Mouse (Mus musculus) heart, postnatal 25 days (tissue): ENCODE measurements at regions not wholly inside any gene's neighbourhood (a gene's known extent, or its start where the extent isn't known, plus 50 kb on each side); places are given as distances from the start of the nearest gene placed in this dataset.

Experiments used
- DNase-seq: peaks from one replicate; pipeline ENCODE4 v3.0.0; 2022; ENCODE audit warnings: low spot score
- intact Hi-C: fragments of 180-260 bp; cut with DNase I; formaldehyde crosslinking; loops from one replicate; pipeline ENCODE4 v1.15.1; 2025

- intact Hi-C loops, result no loop called here
- DNase-seq, result no peak
These were observed 451.7 kb upstream of the Rag2 start for GRCm38 (mm10) chr2:101172806-101173205.

- intact Hi-C loops, result no loop called here
- DNase-seq, result no peak
These were observed 449.4 kb upstream of the Rag2 start for GRCm38 (mm10) chr2:101175124-101175523.

- intact Hi-C loops, result no loop called here
These were observed 417.9 kb upstream of the Rag2 start for GRCm38 (mm10) chr2:101206637-101207036.

GRCm38 (mm10) chr2:101209136-101209535 lies 415.4 kb upstream of the Rag2 start:
- no peak for DNase-seq
- intact Hi-C loops, result no loop called here

More at GRCm38 (mm10) chr2:101206637-101207036, 417.9 kb upstream of the Rag2 start:
- DNase-seq, result no peak

- no peak for DNase-seq
- intact Hi-C loops, result no loop called here
These were observed 403.8 kb upstream of the Rag2 start for GRCm38 (mm10) chr2:101220759-101221158.

- intact Hi-C loops, result no loop called here
- DNase-seq, result no peak
These were observed 381.5 kb upstream of the Rag2 start for GRCm38 (mm10) chr2:101242983-101243382.

GRCm38 (mm10) chr2:101247133-101247532 lies 377.4 kb upstream of the Rag2 start:
- intact Hi-C loops, result no loop called here
- no peak for DNase-seq

GRCm38 (mm10) chr2:101252228-101252627 lies 372.3 kb upstream of the Rag2 start:
- no peak for DNase-seq
- intact Hi-C loops, result no loop called here

- DNase-seq, result no peak
- intact Hi-C loops, result no loop called here
These were observed 368.1 kb upstream of the Rag2 start for GRCm38 (mm10) chr2:101256464-101256863.

- DNase-seq, result no peak
- intact Hi-C loops, result no loop called here
These were observed 360.6 kb upstream of the Rag2 start for GRCm38 (mm10) chr2:101263934-101264333.

GRCm38 (mm10) chr2:101266685-101267374 lies 357.7 kb upstream of the Rag2 start:
- intact Hi-C loops, result no loop called here
- DNase-seq, result no peak

- DNase-seq, result no peak
These were observed 350.4 kb upstream of the Rag2 start for GRCm38 (mm10) chr2:101274045-101274664.

GRCm38 (mm10) chr2:101284886-101285285 lies 339.6 kb upstream of the Rag2 start:
- no peak for DNase-seq
- intact Hi-C loops, result no loop called here

More at GRCm38 (mm10) chr2:101274045-101274664, 350.4 kb upstream of the Rag2 start:
- intact Hi-C loops, result no loop called here

GRCm38 (mm10) chr2:101288119-101288518 lies 336.4 kb upstream of the Rag2 start:
- intact Hi-C loops, result no loop called here
- DNase-seq, result no peak

- intact Hi-C loops, result no loop called here
- DNase-seq, result no peak
These were observed 335.4 kb upstream of the Rag2 start for GRCm38 (mm10) chr2:101289168-101289567.

GRCm38 (mm10) chr2:101290738-101291137 lies 333.8 kb upstream of the Rag2 start:
- intact Hi-C loops, result no loop called here
- DNase-seq, result no peak

GRCm38 (mm10) chr2:101295678-101296368 lies 328.7 kb upstream of the Rag2 start:
- intact Hi-C loops, result no loop called here
- DNase-seq, result no peak

- intact Hi-C loops, result no loop called here
These were observed 328.2 kb upstream of the Rag2 start for GRCm38 (mm10) chr2:101296369-101296682.

GRCm38 (mm10) chr2:101296778-101297177 lies 327.7 kb upstream of the Rag2 start:
- DNase-seq, result no peak
- intact Hi-C loops, result no loop called here

More at GRCm38 (mm10) chr2:101296369-101296682, 328.2 kb upstream of the Rag2 start:
- no peak for DNase-seq

- no peak for DNase-seq
- intact Hi-C loops, result no loop called here
These were observed 325.4 kb upstream of the Rag2 start for GRCm38 (mm10) chr2:101299126-101299525.

GRCm38 (mm10) chr2:101300106-101300505 lies 324.4 kb upstream of the Rag2 start:
- intact Hi-C loops, result no loop called here

More at GRCm38 (mm10) chr2:101300106-101300505, 324.4 kb upstream of the Rag2 start:
- DNase-seq, result no peak
